Mouse (Mus musculus): ENCODE data around the gene H6pd.
A peak's percentile ranks its signal among the peaks of the same experiment; 100 is the strongest.

Gene H6pd

GRCm38 (mm10) chr4:150019741-150020380, 11.0 kb upstream of the H6pd start:
- no peak for DNase-seq

- DNase-seq, result no peak
Observed at GRCm38 (mm10) chr4:150015436-150015835, 6.6 kb upstream of the H6pd start.

GRCm38 (mm10) chr4:150014378-150015091, 5.7 kb upstream of the H6pd start:
- no peak for DNase-seq

GRCm38 (mm10) chr4:150013805-150014204, 5.0 kb upstream of the H6pd start:
- DNase-seq, result no peak

- DNase-seq, result no peak
Observed at GRCm38 (mm10) chr4:150013186-150013690, 4.4 kb upstream of the H6pd start.

GRCm38 (mm10) chr4:150012322-150012723, 3.5 kb upstream of the H6pd start:
- no peak for DNase-seq

- no peak for DNase-seq
Observed at GRCm38 (mm10) chr4:150011564-150012321, 2.9 kb upstream of the H6pd start.

GRCm38 (mm10) chr4:150010054-150010730, 1.4 kb upstream of the H6pd start:
- no peak for DNase-seq

GRCm38 (mm10) chr4:150009587-150009930, 736 bp upstream of the H6pd start:
- DNase-seq, result no peak

GRCm38 (mm10) chr4:150008325-150008852, 434 bp downstream of the H6pd start:
- peak; percentile 85 for DNase-seq

GRCm38 (mm10) chr4:150007444-150007843, 1.4 kb downstream of the H6pd start:
- no peak for DNase-seq

GRCm38 (mm10) chr4:150006991-150007390, 1.8 kb downstream of the H6pd start:
- DNase-seq, result no peak

- DNase-seq, result no peak
Observed at GRCm38 (mm10) chr4:150006122-150006854, 2.5 kb downstream of the H6pd start.

GRCm38 (mm10) chr4:150005231-150005630, 3.6 kb downstream of the H6pd start:
- DNase-seq, result no peak

- no peak for DNase-seq
Observed at GRCm38 (mm10) chr4:150003641-150004040, 5.2 kb downstream of the H6pd start.

- DNase-seq, result peak; percentile 67
Observed at GRCm38 (mm10) chr4:150003021-150003580, 5.7 kb downstream of the H6pd start.

- no peak for DNase-seq
Observed at GRCm38 (mm10) chr4:150002021-150002528, 6.7 kb downstream of the H6pd start.

- no peak for DNase-seq
Observed at GRCm38 (mm10) chr4:150001221-150001860, 7.5 kb downstream of the H6pd start.

GRCm38 (mm10) chr4:149999931-150000555, 8.8 kb downstream of the H6pd start:
- no peak for DNase-seq

- DNase-seq, result no peak
Observed at GRCm38 (mm10) chr4:149999510-149999900, 9.3 kb downstream of the H6pd start.
